Mouse (Mus musculus) kidney, embryonic 14.5 days (tissue): ENCODE measurements around the gene Tgfbr3. TPM values are rescaled to one million over a fixed set of nuclear protein-coding genes. Genes with fewer than 3 reads are reported as not detected.

Experiments used
- ATAC-seq: fragments of 200-750 bp; cut with Nextera tagmentation; 2 replicates; pipeline ENCODE4 v1.8.0; 2017; ENCODE audit warnings: moderate number of reproducible peaks, mild to moderate bottlenecking, moderate TSS enrichment, moderate library complexity; ENCODE audit not compliant: low FRiP score, low TSS enrichment
- H3K27ac ChIP-seq: fragments of 300-500 bp; sonication (generic); 2 replicates; pipeline ENCODE4 v1.5.1; 2014; ENCODE audit warnings: low read depth, mild to moderate bottlenecking, low read length, moderate library complexity, mixed read lengths
- H3K27me3 ChIP-seq: fragments of 300-500 bp; sonication (generic); 2 replicates; pipeline ENCODE4 v1.6.1; 2014; ENCODE audit warnings: mild to moderate bottlenecking, low read length; ENCODE audit not compliant: control insufficient read depth, insufficient read depth
- H3K36me3 ChIP-seq: fragments of 300-500 bp; sonication (generic); 2 replicates; pipeline ENCODE4 v1.6.1; 2014; ENCODE audit warnings: low read length, mixed read lengths; ENCODE audit not compliant: control insufficient read depth, insufficient read depth
- H3K4me1 ChIP-seq: fragments of 300-500 bp; sonication (generic); 2 replicates; pipeline ENCODE4 v1.6.1; 2014; ENCODE audit warnings: low read length, mixed read lengths; ENCODE audit not compliant: control insufficient read depth, insufficient read depth
- H3K4me2 ChIP-seq: fragments of 300-500 bp; sonication (generic); replicated peaks from 2 replicates; pipeline ENCODE4 v1.6.1; 2014; ENCODE audit warnings: low read depth, mild to moderate bottlenecking, low read length
- H3K4me3 ChIP-seq: fragments of 300-500 bp; sonication (generic); 2 replicates; pipeline ENCODE4 v1.5.1; 2014; ENCODE audit warnings: mild to moderate bottlenecking, low read length
- H3K9ac ChIP-seq: fragments of 300-500 bp; sonication (generic); 2 replicates; pipeline ENCODE4 v1.6.1; 2014; ENCODE audit warnings: low read depth, mild to moderate bottlenecking, low read length, moderate library complexity
- H3K9me3 ChIP-seq: fragments of 300-500 bp; sonication (generic); 2 replicates; pipeline ENCODE4 v1.6.1; 2016; ENCODE audit warnings: low read length; ENCODE audit not compliant: control insufficient read depth
- WGBS: fragments of 180-500 bp; shearing (Covaris S2); extraction: QIAGEN DNeasy Blood & Tissue Kit; methylation state at CpG from one replicate; pipeline ENCODE4 v1.1.7; 2014; 5-methylcytosine and 5-hydroxymethylcytosine counted together
- polyA plus RNA-seq: library from polyadenylated mRNA; unstranded; fragments of >200 nt; fragmentation: Nextera tagmentation; extraction: Ambion mirVana; gene quantifications from 2 replicates; pipeline ENCODE4 v1.2.1, GENCODE M21; 2014

Tgfbr3 gene
- polyA plus RNA-seq, 1 experiment from 2014 or later, result 18.0 TPM

DNA sequence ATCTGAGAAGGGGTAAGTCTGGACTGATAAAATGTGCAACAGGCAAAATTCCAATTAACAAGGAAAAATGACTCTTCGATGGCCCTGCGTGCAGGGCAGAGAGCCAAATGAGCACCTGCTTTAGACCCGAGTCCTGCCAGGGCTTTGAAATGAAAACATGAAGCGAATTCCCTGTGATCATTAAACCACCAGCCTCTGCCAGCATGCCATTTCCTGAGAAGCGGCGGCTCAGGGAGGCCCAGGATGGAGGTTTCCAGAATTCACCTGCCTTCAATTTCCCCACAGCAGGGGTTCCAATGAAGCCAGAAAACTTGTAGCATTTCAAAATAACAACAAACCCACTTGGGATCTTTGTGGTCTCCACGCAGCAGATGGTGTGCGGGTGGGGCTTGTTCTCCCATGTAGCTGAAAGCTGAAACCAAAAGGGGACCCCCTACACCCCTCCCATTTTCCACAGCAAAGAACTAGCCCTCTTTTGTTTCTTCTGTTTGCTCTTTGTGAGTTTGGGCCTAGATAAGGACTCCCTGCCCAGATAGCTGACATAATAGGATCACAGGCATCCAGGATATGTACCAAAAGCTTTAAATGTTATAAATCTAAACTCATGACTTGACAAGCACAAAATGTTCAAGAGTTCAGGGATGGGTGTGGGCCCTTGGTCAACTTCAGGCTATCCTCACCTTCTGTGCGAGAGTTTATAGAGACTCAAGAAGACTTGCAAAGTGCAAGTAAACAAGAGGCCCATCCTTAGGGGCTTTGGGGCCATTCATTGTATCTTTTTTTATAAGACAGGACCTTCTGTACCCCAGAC is 7.3 kb upstream of the Tgfbr3 start:
- Histone ChIP-seq H3K9ac (no peak overlapping the region), H3K4me2 (no peak overlapping the region), H3K36me3 (no peaks in the 10 kb centered on the region), H3K9me3 (no peaks in the 10 kb centered on the region), H3K27me3 (no peaks in the 10 kb centered on the region), H3K27ac (no peak overlapping the region), H3K4me3 (no peak overlapping the region), H3K4me1 (no peaks in the 10 kb centered on the region)
- 38% methylated on average over 9 of the region's 9 CpGs for WGBS
- ATAC-seq, result no peak

- Histone ChIP-seq H3K4me2 (no peak overlapping the region), H3K27me3 (no peaks in the 10 kb centered on the region), H3K9ac (no peak overlapping the region), H3K4me1 (no peaks in the 10 kb centered on the region), H3K4me3 (no peak overlapping the region), H3K27ac (no peak overlapping the region), H3K36me3 (no peaks in the 10 kb centered on the region), H3K9me3 (no peaks in the 10 kb centered on the region)
- no peak for ATAC-seq
- 73% methylated on average over 16 of the region's 16 CpGs for WGBS
These were observed 6.5 kb upstream of the Tgfbr3 start for GRCm38 (mm10) chr5:107295817-107296511.

GRCm38 (mm10) chr5:107295061-107295816 is 5.8 kb upstream of the Tgfbr3 start:
- H3K36me3 ChIP-seq, result no peaks in the 10 kb centered on the region
- WGBS, result 60% methylated on average over 8 of the region's 8 CpGs
- no peak overlapping the region for H3K4me2 ChIP-seq
- no peaks in the 10 kb centered on the region for H3K9me3 ChIP-seq
- no peak overlapping the region for H3K27ac ChIP-seq
- no peak overlapping the region for H3K9ac ChIP-seq
- H3K4me3 ChIP-seq, result no peak overlapping the region
- ATAC-seq, result no peak
- H3K27me3 ChIP-seq, result no peaks in the 10 kb centered on the region
- no peaks in the 10 kb centered on the region for H3K4me1 ChIP-seq

- H3K9me3 ChIP-seq, result no peaks in the 10 kb centered on the region
- no peak overlapping the region for H3K4me2 ChIP-seq
- 93% methylated on average over 4 of the region's 4 CpGs for WGBS
- peaks cover 7% of the 10 kb centered on the region; the same call in 1 of the 2 replicates for H3K4me1 ChIP-seq
- H3K9ac ChIP-seq, result no peak overlapping the region
- no peaks in the 10 kb centered on the region for H3K27me3 ChIP-seq
- no peak overlapping the region for H3K4me3 ChIP-seq
- no peak for ATAC-seq
- H3K27ac ChIP-seq, result no peak overlapping the region
- H3K36me3 ChIP-seq, result no peaks in the 10 kb centered on the region
These were observed 4.6 kb upstream of the Tgfbr3 start for GRCm38 (mm10) chr5:107294041-107294440.

DNA sequence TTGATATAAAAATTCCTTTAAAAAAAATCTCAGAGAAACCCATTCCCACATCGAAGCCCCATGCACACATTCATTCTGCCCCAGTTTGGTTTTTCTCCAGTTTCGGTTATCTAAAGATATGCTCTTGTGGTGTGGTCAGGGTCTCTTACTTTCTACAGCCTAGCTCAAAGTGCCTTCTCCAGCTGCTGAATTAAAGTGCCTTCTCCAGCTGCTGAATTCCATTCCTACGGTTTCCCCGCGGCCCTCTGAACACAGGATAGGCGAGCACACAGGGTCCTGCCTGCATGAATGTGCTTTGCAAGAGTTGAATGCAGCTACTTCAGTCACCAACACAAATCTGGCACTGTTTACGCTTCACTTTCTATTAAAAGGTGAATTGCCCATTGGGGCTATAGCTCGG is 557 bp upstream of the Tgfbr3 start:
- Histone ChIP-seq H3K4me2 (peak overlapping the region; percentile 97), H3K9me3 (no peaks in the 10 kb centered on the region), H3K36me3 (no peaks in the 10 kb centered on the region), H3K27ac (0 out of 2 replicates have a peak overlapping the region, but pooled peaks have one; percentile 92), H3K4me3 (peak overlapping the region; percentile 64), H3K4me1 (peaks cover 16% of the 10 kb centered on the region; the same call in 1 of the 2 replicates), H3K9ac (no peak overlapping the region), H3K27me3 (no peaks in the 10 kb centered on the region)
- WGBS, result 35% methylated on average over 8 of the region's 8 CpGs
- no peak for ATAC-seq

GRCm38 (mm10) chr5:107288427-107289233 is 799 bp downstream of the Tgfbr3 start:
- peaks cover 16% of the 10 kb centered on the region; the same call in 1 of the 2 replicates for H3K4me1 ChIP-seq
- 1% methylated on average over 62 of the region's 62 CpGs for WGBS
- H3K4me3 ChIP-seq, result peak overlapping the region; percentile 64

GRCm38 (mm10) chr5:107287908-107288267 is 1.5 kb downstream of the Tgfbr3 start:
- no peaks in the 10 kb centered on the region for H3K9me3 ChIP-seq
- H3K36me3 ChIP-seq, result no peaks in the 10 kb centered on the region
- H3K27ac ChIP-seq, result no peak overlapping the region
- ATAC-seq, result no peak
- whole genome bisulfite sequencing, result 49% methylated on average over 5 of the region's 5 CpGs
- H3K27me3 ChIP-seq, result no peaks in the 10 kb centered on the region
- H3K4me3 ChIP-seq, result peak overlapping the region; percentile 64
- H3K9ac ChIP-seq, result peak overlapping the region; percentile 71; the same call in 1 of the 2 replicates
- H3K4me2 ChIP-seq, result peak overlapping the region; percentile 97
- H3K4me1 ChIP-seq, result peaks cover 16% of the 10 kb centered on the region; the same call in 1 of the 2 replicates

More at GRCm38 (mm10) chr5:107288427-107289233, 799 bp downstream of the Tgfbr3 start:
- peak; percentile 39 for ATAC-seq
- Histone ChIP-seq H3K4me2 (peak overlapping the region; percentile 97), H3K27me3 (no peaks in the 10 kb centered on the region), H3K9ac (peak overlapping the region; percentile 71), H3K27ac (peak overlapping the region; percentile 92), H3K9me3 (no peaks in the 10 kb centered on the region), H3K36me3 (no peaks in the 10 kb centered on the region)

DNA sequence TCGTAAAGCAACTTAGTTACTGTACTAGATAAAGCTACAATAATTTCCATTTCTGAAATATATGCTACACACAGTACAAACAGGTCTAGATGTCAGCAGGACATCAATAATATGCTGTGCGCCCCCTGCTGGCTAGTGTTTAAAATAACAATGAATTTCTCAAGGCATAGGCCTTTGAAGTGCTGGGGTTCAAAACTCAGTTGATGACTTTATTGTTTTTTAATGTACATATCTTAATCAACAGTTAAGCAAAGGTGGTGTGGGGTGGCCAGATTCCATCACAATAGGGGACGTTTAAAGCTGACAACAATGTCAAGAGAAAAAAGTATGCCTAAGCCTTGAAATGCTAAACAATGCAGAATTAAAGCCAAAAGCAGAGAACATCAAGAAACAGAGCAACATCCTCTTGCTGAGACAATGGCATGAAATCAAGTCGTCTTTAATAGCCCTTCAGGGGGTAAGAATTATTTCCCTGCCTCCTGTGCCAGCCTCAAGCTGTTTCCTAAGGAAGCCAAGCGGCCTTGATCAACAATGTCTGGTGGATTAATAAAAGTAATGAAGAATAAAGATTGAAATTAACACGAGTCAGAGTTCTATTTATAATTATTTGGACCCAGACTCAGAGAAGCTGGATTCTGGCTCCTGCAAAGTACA is 2.0 kb downstream of the Tgfbr3 start:
- H3K27me3 ChIP-seq, result no peaks in the 10 kb centered on the region
- WGBS, result 32% methylated on average over 6 of the region's 6 CpGs
- H3K27ac ChIP-seq, result no peak overlapping the region
- H3K4me2 ChIP-seq, result peak overlapping the region; percentile 97
- H3K4me3 ChIP-seq, result peak overlapping the region; percentile 64; the same call in 1 of the 2 replicates
- H3K36me3 ChIP-seq, result no peaks in the 10 kb centered on the region
- no peaks in the 10 kb centered on the region for H3K9me3 ChIP-seq
- peaks cover 16% of the 10 kb centered on the region; the same call in 1 of the 2 replicates for H3K4me1 ChIP-seq
- no peak for ATAC-seq
- no peak overlapping the region for H3K9ac ChIP-seq
